Mouse (Mus musculus) cortical plate, adult 2 months (tissue): Measurements from ENCODE around the gene Fut7. TPM values are rescaled to one million over a fixed set of nuclear protein-coding genes. Genes with fewer than 3 reads are reported as not detected.

Experiments used
- H3K27ac ChIP-seq: fragments of 200-500 bp; 2 replicates; pipeline ENCODE4 v1.5.1; 2012; ENCODE audit warnings: low read length, control low read depth, inconsistent platforms; ENCODE audit not compliant: insufficient read depth
- H3K4me1 ChIP-seq: fragments of 200-500 bp; 2 replicates; pipeline ENCODE4 v1.6.1; 2011; ENCODE audit warnings: low read length; ENCODE audit not compliant: control insufficient read depth, insufficient read depth
- H3K4me3 ChIP-seq: fragments of 200-500 bp; 2 replicates; pipeline ENCODE4 v1.5.1; 2011; ENCODE audit warnings: mild to moderate bottlenecking, low read length, control low read depth; ENCODE audit not compliant: insufficient read depth
- CTCF ChIP-seq: fragments of 200-500 bp; IDR thresholded peaks from 2 replicates; pipeline ENCODE4 v1.5.1; 2011; ENCODE audit warnings: mild to moderate bottlenecking, control low read depth, low read length; ENCODE audit not compliant: insufficient read depth; ENCODE audit errors: extremely low read depth
- POLR2A ChIP-seq: fragments of 200-500 bp; IDR thresholded peaks from 2 replicates; pipeline ENCODE4 v1.6.1; 2011; ENCODE audit warnings: mild to moderate bottlenecking, low read length, control low read depth; ENCODE audit not compliant: insufficient read depth; ENCODE audit errors: extremely low read depth
- polyA plus RNA-seq: library from polyadenylated mRNA; depleted of rRNA; stranded (reverse); fragments of >200 nt; gene quantifications from 2 replicates; pipeline ENCODE4 v1.2.3, GENCODE M21; 2012

The Fut7 gene
- polyA plus RNA-seq, 1 experiment: 0.48 TPM

DNA sequence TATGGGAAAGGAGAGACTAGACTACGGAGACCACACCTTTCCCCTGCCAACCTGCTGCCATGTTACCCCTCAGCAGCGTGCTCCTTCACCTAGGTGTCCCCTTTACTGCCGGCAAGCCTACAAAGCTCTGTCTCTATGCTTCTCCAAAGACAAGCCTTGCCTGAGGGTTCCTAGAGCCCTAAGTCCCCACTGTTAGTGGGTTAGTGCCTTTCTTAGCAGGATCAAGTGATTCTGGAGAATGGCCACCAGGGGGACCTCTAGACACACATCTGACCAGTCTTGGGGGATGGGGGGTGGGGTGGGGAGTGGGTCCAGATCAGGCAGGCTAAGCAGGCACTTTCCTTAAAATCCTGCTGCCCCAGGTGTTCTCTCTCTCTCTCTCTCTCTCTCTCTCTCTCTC is 1.2 kb upstream of the Fut7 start:
- TF ChIP-seq POLR2A (no peak), CTCF (peak; percentile 56)
- Histone ChIP-seq H3K4me1 (no peaks in the 10 kb centered on the region), H3K4me3 (no peak overlapping the region), H3K27ac (no peak overlapping the region)

DNA sequence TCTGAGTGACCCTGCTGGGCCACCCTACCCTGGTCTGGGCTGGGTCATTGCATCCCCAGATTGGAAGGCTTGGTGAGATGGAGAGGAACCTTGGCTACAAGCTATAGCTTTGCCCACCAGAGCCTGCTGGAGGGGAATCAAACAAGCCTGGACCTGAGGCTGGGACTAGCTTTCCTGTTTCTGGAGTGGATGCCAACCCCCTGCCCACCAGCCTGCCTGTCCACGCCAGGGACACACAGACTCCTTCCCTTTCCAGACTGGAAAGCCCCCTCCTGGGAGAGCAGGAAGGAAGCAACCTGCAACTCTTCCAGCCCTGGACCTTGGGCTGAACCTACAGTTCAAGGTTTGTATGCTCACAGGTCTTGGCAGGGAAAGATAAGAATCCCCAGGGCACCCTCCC is 559 bp downstream of the Fut7 start:
- TF ChIP-seq CTCF (no peak), POLR2A (no peak)
- Histone ChIP-seq H3K4me3 (no peak overlapping the region), H3K4me1 (no peaks in the 10 kb centered on the region), H3K27ac (no peak overlapping the region)

DNA sequence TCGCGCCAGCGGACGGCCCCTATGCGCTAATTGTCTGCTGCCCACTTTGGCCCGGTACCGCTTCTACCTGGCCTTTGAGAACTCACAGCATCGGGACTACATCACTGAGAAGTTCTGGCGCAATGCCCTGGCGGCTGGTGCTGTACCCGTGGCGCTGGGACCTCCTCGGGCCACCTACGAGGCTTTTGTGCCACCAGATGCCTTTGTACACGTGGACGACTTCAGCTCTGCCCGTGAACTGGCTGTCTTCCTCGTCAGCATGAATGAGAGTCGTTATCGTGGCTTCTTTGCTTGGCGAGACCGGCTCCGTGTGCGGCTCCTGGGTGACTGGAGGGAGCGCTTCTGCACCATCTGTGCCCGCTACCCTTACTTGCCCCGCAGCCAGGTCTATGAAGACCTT is 2.4 kb downstream of the Fut7 start:
- Histone ChIP-seq H3K4me3 (no peak overlapping the region), H3K4me1 (peaks cover 2% of the 10 kb centered on the region), H3K27ac (no peak overlapping the region)
- TF ChIP-seq CTCF: no peak
- TF ChIP-seq POLR2A: no peak

DNA sequence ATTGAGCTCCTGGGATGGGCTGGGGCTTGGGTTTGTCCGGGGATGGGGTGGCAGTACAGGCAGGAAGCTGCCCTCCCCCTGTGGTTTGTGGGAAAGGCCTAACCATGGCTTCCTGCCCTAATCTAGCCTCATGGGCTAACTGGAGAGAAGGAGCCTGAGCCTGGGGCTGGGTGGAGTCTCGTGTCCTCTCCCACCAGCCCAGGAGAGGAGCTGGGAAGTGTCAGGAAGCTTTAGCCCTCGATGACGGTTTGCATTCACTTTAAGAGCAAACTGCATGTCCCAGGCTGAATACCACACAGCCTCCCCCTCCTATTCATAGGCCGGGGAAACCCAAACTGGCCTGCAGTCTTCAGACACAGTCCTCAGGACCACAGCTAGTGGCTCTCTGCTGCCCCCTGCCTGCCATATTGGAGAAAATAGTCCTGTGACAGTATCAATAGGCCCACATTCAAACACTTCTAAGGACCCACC is 3.7 kb downstream of the Fut7 start:
- peak; percentile 79 for TF ChIP-seq CTCF
- no peak for TF ChIP-seq POLR2A
- Histone ChIP-seq H3K27ac (no peak overlapping the region), H3K4me3 (no peak overlapping the region), H3K4me1 (peaks cover 3% of the 10 kb centered on the region)

- TF ChIP-seq POLR2A (no peak), CTCF (no peak)
- Histone ChIP-seq H3K4me1 (peaks cover 3% of the 10 kb centered on the region), H3K4me3 (no peak overlapping the region), H3K27ac (no peak overlapping the region)
These were observed 4.2 kb downstream of the Fut7 start for GRCm38 (mm10) chr2:25427256-25427655.

GRCm38 (mm10) chr2:25428442-25429236 is 5.6 kb downstream of the Fut7 start, which contains the start of gene Abca2:
Gene Abca2, plus strand, starts transcription at chr2:25428703.
- Histone ChIP-seq H3K27ac (peak within 1 kb of the TSS; percentile 73), H3K4me1 (peaks cover 5% of the 10 kb centered on the region), H3K4me3 (peak within 1 kb of the TSS; percentile 84)
- TF ChIP-seq CTCF: peak; percentile 51
- peak; percentile 46; the same call in 1 of the 2 replicates for TF ChIP-seq POLR2A

GRCm38 (mm10) chr2:25429435-25430180 is 6.5 kb downstream of the Fut7 start:
- H3K4me3 ChIP-seq: peak overlapping the region; percentile 84
- H3K27ac ChIP-seq: peak overlapping the region; percentile 73
- no peak for TF ChIP-seq POLR2A
- no peak for TF ChIP-seq CTCF
- peaks cover 5% of the 10 kb centered on the region for H3K4me1 ChIP-seq

DNA sequence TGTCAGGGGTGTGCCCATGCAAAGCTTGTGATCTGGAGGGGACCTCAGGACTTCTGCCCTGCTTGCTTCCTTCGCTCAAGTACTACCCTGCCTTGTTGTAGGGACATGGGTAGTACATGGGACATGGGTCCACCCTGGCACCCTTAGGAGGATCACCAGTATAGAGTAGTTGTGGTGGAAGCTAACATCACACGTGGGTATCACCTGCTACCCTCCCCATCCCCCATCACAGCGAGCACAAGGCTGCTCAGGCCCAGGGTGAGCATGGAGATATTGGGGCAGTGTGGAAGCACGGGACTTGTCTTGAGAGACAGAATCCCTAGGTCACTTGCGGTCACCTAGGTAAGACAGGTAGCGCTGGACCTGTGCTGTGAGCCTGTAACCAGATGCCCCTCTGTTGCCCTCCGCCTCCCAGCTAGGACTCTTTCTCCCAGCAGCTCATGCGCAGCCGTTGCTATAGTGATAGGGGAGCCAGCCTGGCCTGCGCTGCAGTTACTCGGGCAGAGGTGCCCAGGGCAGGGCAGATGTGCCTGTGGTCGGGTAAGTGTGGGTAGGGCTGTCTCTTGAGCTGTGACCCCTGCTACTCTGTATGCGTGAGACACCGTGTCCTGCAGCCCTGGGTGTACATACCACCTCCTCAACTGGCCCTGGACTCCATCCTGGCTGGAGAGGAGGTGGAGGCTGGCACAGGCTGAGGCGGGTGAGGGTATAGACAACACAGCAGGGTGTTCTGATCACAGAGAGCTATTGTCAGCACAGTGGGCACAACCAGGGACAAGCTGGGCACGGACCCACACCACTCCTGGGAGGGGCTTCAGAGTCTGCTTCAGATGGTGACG is 7.5 kb downstream of the Fut7 start:
- H3K4me1 ChIP-seq: peaks cover 5% of the 10 kb centered on the region
- peak overlapping the region; percentile 84 for H3K4me3 ChIP-seq
- peak overlapping the region; percentile 73 for H3K27ac ChIP-seq
- TF ChIP-seq CTCF (no peak), POLR2A (0 out of 2 replicates have a peak, but pooled peaks have one; percentile 12)

GRCm38 (mm10) chr2:25431308-25431855 is 8.3 kb downstream of the Fut7 start:
- H3K4me1 ChIP-seq: peaks cover 5% of the 10 kb centered on the region
- H3K4me3 ChIP-seq: peak overlapping the region; percentile 84; the same call in 1 of the 2 replicates
- no peak overlapping the region for H3K27ac ChIP-seq
- TF ChIP-seq POLR2A (no peak), CTCF (no peak)
